Mouse (Mus musculus) midbrain, postnatal 0 days (tissue): ENCODE results near the gene Fsd2. TPM values are rescaled to one million over a fixed set of nuclear protein-coding genes. Genes with fewer than 3 reads are reported as not detected.

ENCODE experiments used
- ATAC-seq: fragments of 200-750 bp; cut with Nextera tagmentation; 2 replicates; pipeline ENCODE4 v1.8.0; 2017; ENCODE audit warnings: moderate number of reproducible peaks, mild to moderate bottlenecking, moderate TSS enrichment, moderate library complexity; ENCODE audit not compliant: low FRiP score
- DNase-seq: peaks from one replicate; pipeline ENCODE4 v3.0.0-alpha.2; 2015; ENCODE audit warnings: low spot score
- H3K27ac ChIP-seq: fragments of 300-500 bp; sonication (generic); 2 replicates; pipeline ENCODE4 v1.5.1; 2014; ENCODE audit warnings: low read depth, mild to moderate bottlenecking, low read length, mixed read lengths
- H3K27me3 ChIP-seq: fragments of 300-500 bp; sonication (generic); 2 replicates; pipeline ENCODE4 v1.6.1; 2014; ENCODE audit warnings: low read length, control low read depth, mixed read lengths; ENCODE audit not compliant: insufficient read depth
- H3K36me3 ChIP-seq: fragments of 300-500 bp; sonication (generic); 2 replicates; pipeline ENCODE4 v1.6.1; 2014; ENCODE audit warnings: low read length, control low read depth, mixed read lengths; ENCODE audit not compliant: insufficient read depth
- H3K4me1 ChIP-seq: fragments of 300-500 bp; sonication (generic); 2 replicates; pipeline ENCODE4 v1.6.1; 2014; ENCODE audit warnings: mild to moderate bottlenecking, control low read depth, antibody characterized with exemption, low read length, mixed read lengths; ENCODE audit not compliant: insufficient read depth
- H3K4me2 ChIP-seq: fragments of 300-500 bp; sonication (generic); 2 replicates; pipeline ENCODE4 v1.6.1; 2014; ENCODE audit warnings: low read depth, mild to moderate bottlenecking, low read length, mixed read lengths; ENCODE audit not compliant: poor library complexity, severe bottlenecking
- H3K4me3 ChIP-seq: fragments of 300-500 bp; sonication (generic); 2 replicates; pipeline ENCODE4 v1.5.1; 2014; ENCODE audit warnings: low read depth, mild to moderate bottlenecking, low read length, moderate library complexity
- H3K9ac ChIP-seq: fragments of 300-500 bp; sonication (generic); replicated peaks from 2 replicates; pipeline ENCODE4 v1.6.1; 2014; ENCODE audit warnings: mild to moderate bottlenecking, low read length, moderate library complexity, mixed read lengths; ENCODE audit not compliant: poor library complexity, severe bottlenecking
- H3K9me3 ChIP-seq: fragments of 300-500 bp; sonication (generic); 2 replicates; pipeline ENCODE4 v1.6.1; 2016; ENCODE audit warnings: low read length, control low read depth
- CTCF ChIP-seq: IDR thresholded peaks from 2 replicates; pipeline ENCODE4 v1.5.1; 2016; ENCODE audit warnings: antibody characterized with exemption, mild to moderate bottlenecking
- WGBS: fragments of 180-500 bp; shearing (Covaris S2); extraction: QIAGEN DNeasy Blood & Tissue Kit; methylation state at CpG from one replicate; pipeline ENCODE4 v1.1.7; 2014; 5-methylcytosine and 5-hydroxymethylcytosine counted together
- polyA plus RNA-seq: library from polyadenylated mRNA; unstranded; fragments of >200 nt; fragmentation: Nextera tagmentation; extraction: Ambion mirVana; gene quantifications from 2 replicates; pipeline ENCODE4 v1.2.1, GENCODE M21; 2015
- total RNA-seq: library from RNA; depleted of rRNA; stranded (reverse); fragments of >200 nt; gene quantifications from 2 replicates; pipeline ENCODE4 v1.2.3, GENCODE M21; 2014

The Fsd2 gene
- total and polyA plus RNA-seq, 2 experiments from 2014 or later, result 0.22 to 0.36 TPM

DNA sequence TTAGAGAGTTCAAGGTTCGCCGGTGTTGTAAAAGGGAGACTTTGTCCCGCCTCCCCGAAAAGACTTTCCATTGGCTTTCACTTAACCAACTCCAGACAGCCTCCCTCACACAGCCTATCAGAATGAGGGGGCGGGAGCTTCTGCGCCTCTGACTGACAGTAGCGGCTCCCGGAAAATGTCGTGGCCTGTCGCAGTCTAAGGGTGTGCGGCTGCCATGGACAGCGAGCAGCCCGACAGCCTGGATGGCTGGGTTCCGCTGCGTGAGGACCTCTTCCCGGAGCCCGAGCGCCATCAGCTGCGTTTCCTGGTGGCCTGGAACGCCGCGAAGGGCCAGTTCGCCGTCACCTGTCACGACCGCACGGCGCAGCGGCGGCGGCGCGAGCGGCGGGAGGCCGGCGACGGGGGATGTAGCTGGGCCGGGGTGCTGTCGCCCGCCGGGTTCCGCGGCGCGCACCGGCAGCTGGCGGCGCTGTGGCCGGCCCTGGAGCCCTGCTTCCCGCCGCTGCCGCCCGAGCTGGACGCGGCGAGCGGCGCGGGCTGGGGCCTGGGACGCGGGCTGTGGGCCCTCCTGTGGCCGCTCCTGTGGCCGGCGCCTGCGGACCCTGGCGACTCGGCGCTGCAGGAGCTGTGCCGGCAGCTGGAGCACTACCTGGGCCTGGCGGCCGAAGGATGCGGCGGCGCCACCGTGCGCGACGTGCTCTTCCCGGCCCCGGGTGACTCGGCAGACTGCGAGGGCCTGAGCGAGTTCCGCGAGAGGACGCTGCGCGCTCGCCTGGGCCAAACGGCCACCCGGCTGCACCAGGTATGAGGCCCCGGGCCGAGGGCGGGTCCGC is 4.6 kb upstream of the Fsd2 start, which contains the start of gene Whamm:
Gene Whamm, plus strand, starts transcription at position 159 of the 833 bp plus-strand sequence.
- Histone ChIP-seq H3K9ac (peak within 1 kb of the TSS; percentile 87), H3K9me3 (no peaks in the 10 kb centered on the region), H3K27me3 (no peaks in the 10 kb centered on the region), H3K4me1 (peaks cover 5% of the 10 kb centered on the region; the same call in 1 of the 2 replicates), H3K36me3 (peaks cover 8% of the 10 kb centered on the region), H3K27ac (peak within 1 kb of the TSS; percentile 91), H3K4me2 (peak within 1 kb of the TSS; percentile 75), H3K4me3 (peak within 1 kb of the TSS; percentile 95)
- 1% methylated on average over 67 of the region's 96 CpGs for WGBS
- no peak; the same call in 1 of the 2 replicates for TF ChIP-seq CTCF
- DNase-seq (peak; percentile 97), ATAC-seq (peak; percentile 99)

DNA sequence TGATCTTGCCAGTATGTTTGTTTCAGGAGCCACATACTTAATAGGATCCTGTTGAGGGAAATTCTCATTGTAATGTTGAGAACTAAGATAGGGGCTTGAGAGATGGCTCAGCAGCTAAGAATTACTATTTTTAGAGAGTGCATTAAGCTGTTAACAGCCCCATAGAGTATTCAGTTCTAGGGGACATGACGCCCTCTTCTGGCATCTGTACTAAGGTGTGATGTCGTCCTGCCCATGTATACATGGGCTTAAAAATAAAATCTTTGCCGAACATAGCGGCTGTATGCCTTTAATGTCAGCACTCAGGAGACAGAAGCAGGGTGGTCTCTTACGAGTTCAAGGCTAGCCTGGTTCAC is 4.0 kb upstream of the Fsd2 start:
- H3K36me3 ChIP-seq, result peaks cover 7% of the 10 kb centered on the region
- no peaks in the 10 kb centered on the region for H3K27me3 ChIP-seq
- H3K9ac ChIP-seq, result no peak overlapping the region
- peak; percentile 41 for ATAC-seq
- no peaks in the 10 kb centered on the region for H3K9me3 ChIP-seq
- 2% methylated on average over 5 of the region's 5 CpGs for WGBS
- H3K4me1 ChIP-seq, result peaks cover 5% of the 10 kb centered on the region; the same call in 1 of the 2 replicates
- no peak for DNase-seq
- no peak overlapping the region for H3K27ac ChIP-seq
- H3K4me2 ChIP-seq, result peak overlapping the region; percentile 75; the same call in 1 of the 2 replicates
- peak; percentile 62 for TF ChIP-seq CTCF
- H3K4me3 ChIP-seq, result peak overlapping the region; percentile 95

DNA sequence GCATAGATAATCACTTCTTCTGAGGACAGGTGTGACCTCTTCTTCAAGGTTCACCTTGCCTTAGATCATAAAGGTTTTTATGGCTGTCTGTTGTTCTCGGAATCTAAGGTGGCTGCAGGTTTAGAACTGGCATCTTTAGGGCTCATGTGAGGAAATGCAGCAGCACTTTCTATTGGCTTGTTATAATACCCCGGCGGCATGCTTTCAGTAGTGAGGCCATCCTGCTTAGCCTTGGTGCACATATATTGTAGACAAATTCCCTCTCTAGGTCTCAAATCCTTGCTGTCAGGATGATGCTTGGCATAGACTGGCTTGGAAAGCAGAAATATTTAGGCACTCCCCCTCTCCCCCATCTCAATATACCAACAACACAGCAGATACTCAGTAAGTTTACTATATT is 3.5 kb upstream of the Fsd2 start:
- Histone ChIP-seq H3K27ac (no peak overlapping the region), H3K4me2 (no peak overlapping the region), H3K4me1 (peaks cover 5% of the 10 kb centered on the region; the same call in 1 of the 2 replicates), H3K9ac (no peak overlapping the region), H3K36me3 (peaks cover 5% of the 10 kb centered on the region; the same call in 1 of the 2 replicates), H3K27me3 (no peaks in the 10 kb centered on the region), H3K9me3 (no peaks in the 10 kb centered on the region), H3K4me3 (no peak overlapping the region)
- DNase-seq (no peak), ATAC-seq (no peak)
- no peak for TF ChIP-seq CTCF
- 96% methylated on average over 3 of the region's 3 CpGs for WGBS

DNA sequence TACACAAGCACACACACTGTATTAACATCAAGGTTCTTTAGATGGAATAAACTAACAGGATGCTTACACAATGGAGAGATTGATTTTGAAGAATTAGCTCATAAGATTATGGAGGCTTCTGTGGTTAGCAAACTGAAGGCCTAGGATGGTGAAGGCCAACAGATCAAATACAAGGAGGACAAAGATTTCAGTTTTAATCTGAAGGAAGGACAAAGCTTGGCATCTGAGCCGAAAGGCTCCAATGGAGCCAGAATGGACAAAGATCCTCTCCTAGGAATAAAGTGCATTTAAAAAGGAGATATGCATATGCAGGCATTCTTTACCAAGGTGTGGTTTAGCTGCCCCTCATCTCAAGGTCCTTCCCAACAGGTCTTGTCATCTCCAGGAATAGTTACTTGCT is 3.1 kb upstream of the Fsd2 start:
- H3K9ac ChIP-seq, result no peak overlapping the region
- H3K4me3 ChIP-seq, result no peak overlapping the region
- WGBS, result 90% methylated on average over 1 of the region's 1 CpGs
- no peaks in the 10 kb centered on the region for H3K27me3 ChIP-seq
- no peak overlapping the region for H3K4me2 ChIP-seq
- H3K27ac ChIP-seq, result no peak overlapping the region
- TF ChIP-seq CTCF, result no peak
- no peak for DNase-seq
- no peaks in the 10 kb centered on the region for H3K9me3 ChIP-seq
- peaks cover under 1% of the 10 kb centered on the region; the same call in 1 of the 2 replicates for H3K36me3 ChIP-seq
- H3K4me1 ChIP-seq, result peaks cover 5% of the 10 kb centered on the region; the same call in 1 of the 2 replicates
- ATAC-seq, result no peak

DNA sequence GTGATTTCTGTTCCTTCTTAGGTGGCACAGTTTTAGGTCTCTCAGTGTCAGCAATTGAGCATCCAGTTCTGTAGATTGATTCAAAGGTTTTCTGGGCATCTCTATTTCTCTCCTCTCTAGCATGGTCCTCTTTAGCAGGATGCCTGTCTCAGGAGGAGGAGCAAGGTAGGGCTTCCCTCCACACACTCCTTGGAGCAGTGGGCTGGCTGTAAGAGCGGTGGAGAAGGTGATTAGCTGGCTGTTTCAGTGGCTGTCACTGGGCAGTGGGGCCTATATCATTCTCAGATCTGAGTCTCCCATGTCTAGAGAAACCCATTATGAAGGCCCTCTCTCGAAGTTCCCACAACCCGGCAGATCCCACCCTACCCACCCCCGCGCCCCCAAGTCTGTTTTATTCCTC is 652 bp upstream of the Fsd2 start:
- H3K36me3 ChIP-seq, result no peaks in the 10 kb centered on the region
- no peaks in the 10 kb centered on the region for H3K4me1 ChIP-seq
- no peak overlapping the region for H3K9ac ChIP-seq
- DNase-seq, result no peak
- H3K9me3 ChIP-seq, result no peaks in the 10 kb centered on the region
- WGBS, result 96% methylated on average over 5 of the region's 5 CpGs
- no peak overlapping the region for H3K4me2 ChIP-seq
- no peak for TF ChIP-seq CTCF
- H3K4me3 ChIP-seq, result no peak overlapping the region
- no peak overlapping the region for H3K27ac ChIP-seq
- H3K27me3 ChIP-seq, result no peaks in the 10 kb centered on the region
- ATAC-seq, result no peak

DNA sequence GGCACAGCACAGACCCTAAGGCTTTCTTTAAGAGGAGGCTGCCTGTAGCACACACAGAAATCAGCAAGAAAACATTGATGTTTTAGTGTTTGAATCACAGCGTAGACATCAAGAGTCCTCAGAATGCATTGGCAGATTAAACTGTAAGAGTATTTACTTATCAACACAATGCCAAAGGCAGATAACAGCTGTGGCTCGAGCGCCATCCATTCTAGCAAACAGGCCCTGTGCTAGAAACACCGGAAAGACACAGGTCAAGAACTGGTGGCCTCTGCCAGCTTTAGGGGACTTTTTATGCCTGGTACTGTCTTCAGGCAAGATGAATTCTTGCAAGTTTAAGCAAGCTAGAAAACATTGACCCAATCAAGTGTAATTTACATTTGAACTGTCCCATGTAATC is 412 bp downstream of the Fsd2 start:
- Histone ChIP-seq H3K27me3 (no peaks in the 10 kb centered on the region), H3K27ac (no peak overlapping the region), H3K9ac (no peak overlapping the region), H3K9me3 (no peaks in the 10 kb centered on the region), H3K4me2 (no peak overlapping the region), H3K36me3 (no peaks in the 10 kb centered on the region), H3K4me3 (no peak overlapping the region), H3K4me1 (no peaks in the 10 kb centered on the region)
- ATAC-seq, result no peak
- TF ChIP-seq CTCF, result no peak
- DNase-seq, result no peak
- WGBS, result 77% methylated on average over 4 of the region's 4 CpGs
